Mouse (Mus musculus): Measurements from ENCODE around the gene Sntg2. TPM values are rescaled to one million over a fixed set of nuclear protein-coding genes. Genes with fewer than 3 reads are reported as not detected.

Sntg2 gene
- polyA plus RNA-seq, 1 experiment, result not detected

DNA sequence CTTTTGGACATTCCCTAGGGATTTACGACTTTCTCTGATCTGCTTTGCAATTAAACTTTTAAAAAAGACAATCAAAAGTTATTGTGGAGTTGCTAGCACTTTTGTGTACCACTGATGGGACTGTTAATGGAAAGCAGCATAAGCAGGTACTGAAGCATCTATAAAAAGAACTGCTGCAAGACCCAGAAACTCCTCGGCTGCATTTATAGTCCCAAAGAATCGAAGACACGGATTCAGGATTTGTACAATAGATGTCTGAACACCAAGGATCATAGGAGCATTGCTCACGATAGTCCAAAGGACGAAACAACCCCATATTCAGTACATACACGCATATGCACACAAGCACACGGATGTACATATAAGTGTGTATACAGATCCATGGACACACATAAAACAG is 213.4 kb downstream of the Sntg2 start:
- Histone ChIP-seq H3K27me3 (replicated peaks) (no peaks in the 10 kb centered on the region), H3K4me1 (no peaks in the 10 kb centered on the region), H3K9me3 (peaks cover 27% of the 10 kb centered on the region), H3K4me3 (replicated peaks) (no peak overlapping the region), H3K36me3 (replicated peaks; ENCODE audit: low read length) (no peaks in the 10 kb centered on the region)
- TF ChIP-seq FLI1 (IDR thresholded peaks at IDR 0.05; ENCODE audit: low read length) (no peak), GATA1 (IDR thresholded peaks at IDR 0.05; ENCODE audit: borderline replicate concordance, low read length) (no peak)

DNA sequence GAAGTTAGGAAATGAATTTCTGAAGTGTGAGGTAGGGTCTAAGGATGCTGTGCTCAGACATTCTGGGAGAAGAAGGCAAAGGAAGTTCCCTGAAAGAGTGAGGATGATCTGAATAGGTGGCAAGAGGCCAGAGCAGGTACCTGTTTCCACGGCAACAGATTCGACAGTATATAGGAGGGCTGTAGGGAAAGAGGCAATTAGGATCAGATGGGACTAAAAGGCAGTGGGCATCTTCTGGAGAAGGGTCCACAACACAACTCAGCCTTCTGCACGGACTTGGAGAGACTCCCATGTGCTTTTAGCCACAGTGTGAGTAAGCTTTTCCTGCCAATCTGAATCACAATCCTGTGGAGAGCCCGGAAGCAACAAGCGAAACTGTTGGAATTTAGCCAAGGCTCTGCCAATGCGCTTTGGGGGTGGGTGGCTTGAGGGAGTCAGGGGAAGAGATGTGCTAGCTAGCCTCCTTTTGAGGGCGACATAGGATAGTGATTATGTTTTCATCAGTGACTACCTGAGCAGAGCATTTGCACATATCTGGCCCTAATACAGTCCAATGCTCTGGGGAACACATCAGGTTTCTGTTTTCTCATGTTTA is 219.0 kb downstream of the Sntg2 start:
- Histone ChIP-seq H3K36me3 (replicated peaks; ENCODE audit: low read length) (no peaks in the 10 kb centered on the region), H3K27me3 (replicated peaks) (no peaks in the 10 kb centered on the region), H3K4me1 (no peaks in the 10 kb centered on the region), H3K4me3 (replicated peaks) (no peak overlapping the region), H3K9me3 (peaks cover 12% of the 10 kb centered on the region)
- no peak for TF ChIP-seq GATA1 (IDR thresholded peaks at IDR 0.05; ENCODE audit: borderline replicate concordance, low read length)

- H3K4me3 ChIP-seq (replicated peaks), result no peak overlapping the region
- no peaks in the 10 kb centered on the region for H3K27me3 ChIP-seq (replicated peaks)
- H3K9me3 ChIP-seq, result peaks cover 3% of the 10 kb centered on the region; the same call in 1 of the 2 replicates
- no peaks in the 10 kb centered on the region for H3K4me1 ChIP-seq
- H3K36me3 ChIP-seq (replicated peaks; ENCODE audit: low read length), result no peaks in the 10 kb centered on the region
- TF ChIP-seq FLI1 (IDR thresholded peaks at IDR 0.05; ENCODE audit: low read length), result no peak
- TF ChIP-seq GATA1 (IDR thresholded peaks at IDR 0.05; ENCODE audit: borderline replicate concordance, low read length), result no peak
Measured at GRCm38 (mm10) chr12:30142085-30142484, 231.1 kb downstream of the Sntg2 start.

- TF ChIP-seq FLI1 (IDR thresholded peaks at IDR 0.05; ENCODE audit: low read length) (no peak), GATA1 (IDR thresholded peaks at IDR 0.05; ENCODE audit: borderline replicate concordance, low read length) (no peak)
- no peaks in the 10 kb centered on the region for H3K36me3 ChIP-seq (replicated peaks; ENCODE audit: low read length)
- no peaks in the 10 kb centered on the region for H3K27me3 ChIP-seq (replicated peaks)
- no peaks in the 10 kb centered on the region for H3K9me3 ChIP-seq
- H3K4me1 ChIP-seq, result no peaks in the 10 kb centered on the region
- no peak within 1 kb of the TSS for H3K4me3 ChIP-seq (replicated peaks)
Measured at GRCm38 (mm10) chr12:30132524-30132923, 240.7 kb downstream of the Sntg2 start, which contains the start of gene Tpo. Gene Tpo, minus strand, starts transcription at chr12:30132624.

DNA sequence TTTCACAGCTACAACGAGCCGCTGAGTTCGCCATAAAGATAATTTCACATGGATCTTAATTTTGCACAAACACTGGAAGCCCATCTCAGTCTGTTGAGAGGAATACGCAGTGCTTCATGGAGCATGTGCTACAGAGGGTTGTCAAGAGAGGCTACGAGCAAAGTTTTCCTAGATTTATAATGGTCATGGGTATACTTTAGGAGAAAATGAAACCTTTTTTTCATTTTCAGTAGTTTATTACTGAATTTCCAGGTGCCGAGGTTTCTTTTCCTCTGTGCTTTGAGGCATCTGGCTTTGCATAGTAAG is 243.8 kb downstream of the Sntg2 start:
- no peaks in the 10 kb centered on the region for H3K4me1 ChIP-seq
- H3K36me3 ChIP-seq (replicated peaks; ENCODE audit: low read length), result no peaks in the 10 kb centered on the region
- no peaks in the 10 kb centered on the region for H3K27me3 ChIP-seq (replicated peaks)
- H3K9me3 ChIP-seq, result no peaks in the 10 kb centered on the region
- TF ChIP-seq FLI1 (IDR thresholded peaks at IDR 0.05; ENCODE audit: low read length), result no peak
- no peak for TF ChIP-seq GATA1 (IDR thresholded peaks at IDR 0.05; ENCODE audit: borderline replicate concordance, low read length)
- no peak overlapping the region for H3K4me3 ChIP-seq (replicated peaks)

- Histone ChIP-seq H3K27me3 (replicated peaks) (no peaks in the 10 kb centered on the region), H3K9me3 (no peaks in the 10 kb centered on the region), H3K4me1 (no peaks in the 10 kb centered on the region), H3K36me3 (replicated peaks; ENCODE audit: low read length) (no peaks in the 10 kb centered on the region), H3K4me3 (replicated peaks) (no peak overlapping the region)
- TF ChIP-seq FLI1 (IDR thresholded peaks at IDR 0.05; ENCODE audit: low read length) (no peak), GATA1 (IDR thresholded peaks at IDR 0.05; ENCODE audit: borderline replicate concordance, low read length) (no peak)
Measured at GRCm38 (mm10) chr12:30128561-30129410, 244.4 kb downstream of the Sntg2 start.

Other genes starting within 250 kb of the Sntg2 start
- gene Tpo, start 240.8 kb downstream of the Sntg2 start, polyA plus RNA-seq (2012; ENCODE audit: insufficient read depth, low replicate concordance), result not detected in 2 replicates
- gene Tmem18, start 211.1 kb upstream of the Sntg2 start, polyA plus RNA-seq (2012; ENCODE audit: insufficient read depth, low replicate concordance), result 1.6 TPM in 1 of 2 replicates, not detected in the other

All from megakaryocyte, embryonic 14.5 days (primary cell).